Mouse (Mus musculus) brain, embryonic 14.5 days (tissue): Measurements from ENCODE around the gene Mpp2. TPM values are rescaled to one million over a fixed set of nuclear protein-coding genes. Genes with fewer than 3 reads are reported as not detected.
A peak's percentile ranks its signal among the peaks of the same experiment; 100 is the strongest.

Experiments used
- DNase-seq: peaks from one replicate; pipeline ENCODE4 v3.0.0-alpha.2; 2011; ENCODE audit warnings: low read depth
- CTCF ChIP-seq: fragments of 200-500 bp; IDR thresholded peaks from 2 replicates; pipeline ENCODE4 v1.5.1; 2012; ENCODE audit warnings: inconsistent platforms, mild to moderate bottlenecking, moderate library complexity, borderline replicate concordance; ENCODE audit not compliant: insufficient read depth, insufficient read length; ENCODE audit errors: extremely low read depth
- POLR2A ChIP-seq: fragments of 200-500 bp; IDR thresholded peaks from 2 replicates; pipeline ENCODE4 v1.6.1; 2012; ENCODE audit warnings: mild to moderate bottlenecking, inconsistent platforms, borderline replicate concordance; ENCODE audit not compliant: poor library complexity, insufficient read depth, insufficient read length, severe bottlenecking; ENCODE audit errors: extremely low read depth
- polyA plus RNA-seq: library from polyadenylated mRNA; depleted of rRNA; stranded (reverse); fragments of >200 nt; gene quantifications from 2 replicates; pipeline ENCODE4 v1.2.3, GENCODE M21; 2012

Mpp2 gene
- polyA plus RNA-seq, 1 experiment: 49.9 TPM

GRCm38 (mm10) chr11:102033055-102033591 is 55.2 kb downstream of the Mpp2 start:
- no peak for DNase-seq
- TF ChIP-seq POLR2A (no peak), CTCF (no peak)

DNA sequence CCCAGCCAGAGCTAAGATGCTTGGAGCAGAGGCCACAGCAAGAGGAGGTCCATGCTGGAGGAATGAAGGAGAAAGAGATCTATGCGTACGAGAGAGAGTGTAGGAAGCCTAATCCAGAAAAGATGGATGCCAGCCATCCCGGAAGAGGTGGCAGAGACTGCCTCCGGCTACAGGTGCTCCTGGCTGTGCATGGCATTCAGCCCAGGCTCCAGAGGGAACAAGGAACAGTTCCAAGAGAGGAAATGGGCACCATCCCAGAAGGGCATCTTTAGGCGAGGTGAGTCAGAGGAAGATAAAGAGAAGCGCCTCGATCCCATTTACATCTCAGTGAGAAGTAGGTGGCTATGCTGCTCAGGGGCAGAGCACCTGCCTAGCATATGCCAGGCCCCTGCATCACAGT is 57.2 kb downstream of the Mpp2 start:
- TF ChIP-seq CTCF (no peak), POLR2A (no peak)
- DNase-seq: peak; percentile 65

DNA sequence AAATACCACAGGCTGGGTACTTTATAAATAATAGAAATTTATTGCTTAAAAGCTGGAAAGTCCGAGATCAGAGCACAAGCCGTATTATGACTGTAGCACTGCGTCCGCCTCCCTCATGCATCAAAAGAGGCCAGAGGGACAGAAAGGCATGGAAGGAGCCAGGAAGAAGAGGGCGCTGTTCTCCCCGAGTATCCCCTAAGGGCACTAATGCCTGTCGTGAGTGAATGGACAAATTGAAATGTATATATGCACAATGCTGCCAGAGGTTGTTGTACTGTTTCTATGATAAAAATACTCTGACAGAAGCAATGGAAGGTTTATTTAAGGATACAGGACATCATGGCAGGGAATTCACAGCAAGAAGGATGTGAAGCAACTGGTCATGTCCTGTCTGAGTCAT is 58.3 kb downstream of the Mpp2 start:
- TF ChIP-seq POLR2A (no peak), CTCF (peak; percentile 7; the same call in 1 of the 2 replicates)
- DNase-seq: no peak

GRCm38 (mm10) chr11:102029304-102029703 is 59.0 kb downstream of the Mpp2 start:
- DNase-seq: no peak
- TF ChIP-seq CTCF (no peak), POLR2A (no peak)

DNA sequence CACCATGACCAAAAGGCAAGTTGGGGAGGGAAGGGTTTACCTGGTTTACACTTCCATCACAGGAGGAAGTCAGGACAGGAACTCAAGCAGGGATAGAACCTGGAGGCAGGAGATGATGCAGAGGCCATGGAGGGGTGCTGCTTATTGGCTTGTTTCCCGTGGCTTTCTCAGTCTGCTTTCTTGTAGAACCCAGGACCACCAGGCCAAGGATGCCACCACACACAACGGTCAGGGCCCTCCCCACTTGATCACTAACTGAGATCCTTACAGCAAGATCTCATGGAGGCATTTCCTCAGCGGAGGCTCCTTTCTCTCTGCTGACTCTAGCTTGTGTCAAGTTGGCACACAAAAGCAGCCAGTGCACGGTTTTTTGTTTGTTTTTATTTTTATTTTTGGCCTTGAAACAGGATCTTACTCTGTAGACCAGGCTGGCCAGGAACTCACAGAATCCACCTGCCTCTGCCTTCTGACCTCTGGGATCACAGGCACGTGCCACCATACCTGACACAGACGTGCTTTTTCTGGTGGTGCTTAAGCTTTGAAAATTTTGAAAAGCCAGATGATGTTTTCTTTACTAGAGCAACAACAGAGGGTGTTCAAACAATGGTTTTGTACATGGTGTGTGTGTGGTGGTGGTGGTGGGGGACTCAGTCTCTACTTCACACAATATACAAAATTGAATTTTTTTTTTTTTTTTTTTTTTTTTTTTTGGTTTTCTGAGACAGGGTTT is 60.1 kb downstream of the Mpp2 start, which contains the start of gene Mpp3:
Gene Mpp3, minus strand, starts transcription at position 375 of the 730 bp plus-strand sequence.
- DNase-seq: no peak
- TF ChIP-seq CTCF (no peak), POLR2A (no peak)

- TF ChIP-seq POLR2A (no peak; the same call in 1 of the 2 replicates), CTCF (0 out of 2 replicates have a peak, but pooled peaks have one; percentile 8)
- peak; percentile 79 for DNase-seq
These were observed 60.8 kb downstream of the Mpp2 start for GRCm38 (mm10) chr11:102027361-102028017.

DNA sequence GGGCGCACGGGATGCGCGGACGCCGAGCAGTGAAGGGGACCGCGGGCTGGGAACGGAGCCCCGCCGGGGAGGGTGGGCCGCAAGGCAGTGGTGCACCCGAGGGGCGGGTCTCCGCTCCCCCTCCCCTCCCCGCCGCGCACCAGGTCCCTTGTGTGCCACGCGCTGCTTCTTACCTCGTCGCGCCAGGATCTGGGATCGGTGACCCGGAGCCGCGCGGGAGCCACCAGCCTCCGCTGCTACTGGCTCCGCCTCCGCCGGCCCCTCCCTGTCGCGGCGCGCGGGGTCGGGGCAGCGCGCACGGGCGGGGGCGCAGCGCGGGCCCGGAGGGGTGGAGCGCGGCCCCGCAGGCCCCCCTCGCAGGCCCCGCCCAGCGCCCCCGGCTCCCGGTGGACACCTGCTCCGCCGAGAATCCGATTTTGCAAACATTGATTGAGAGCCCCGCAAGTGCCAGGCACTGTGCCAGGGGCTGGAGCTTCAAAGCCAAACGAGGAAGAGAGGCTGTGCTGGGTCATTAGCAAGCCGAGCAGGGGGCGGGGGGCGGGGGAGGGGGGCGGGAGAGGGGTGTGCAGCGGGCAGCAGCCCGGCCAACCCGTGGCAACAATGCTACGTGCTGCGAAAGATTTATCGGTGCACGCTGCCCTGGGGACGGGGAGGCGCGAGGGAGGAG is 61.5 kb downstream of the Mpp2 start:
- TF ChIP-seq CTCF (no peak), POLR2A (peak; percentile 40; the same call in 1 of the 2 replicates)

GRCm38 (mm10) chr11:102025991-102026660 is 62.2 kb downstream of the Mpp2 start:
- TF ChIP-seq CTCF: no peak
- TF ChIP-seq POLR2A: no peak
- DNase-seq: peak; percentile 66

More for the DNA sequence above, 61.5 kb downstream of the Mpp2 start:
- DNase-seq: peak; percentile 97

DNA sequence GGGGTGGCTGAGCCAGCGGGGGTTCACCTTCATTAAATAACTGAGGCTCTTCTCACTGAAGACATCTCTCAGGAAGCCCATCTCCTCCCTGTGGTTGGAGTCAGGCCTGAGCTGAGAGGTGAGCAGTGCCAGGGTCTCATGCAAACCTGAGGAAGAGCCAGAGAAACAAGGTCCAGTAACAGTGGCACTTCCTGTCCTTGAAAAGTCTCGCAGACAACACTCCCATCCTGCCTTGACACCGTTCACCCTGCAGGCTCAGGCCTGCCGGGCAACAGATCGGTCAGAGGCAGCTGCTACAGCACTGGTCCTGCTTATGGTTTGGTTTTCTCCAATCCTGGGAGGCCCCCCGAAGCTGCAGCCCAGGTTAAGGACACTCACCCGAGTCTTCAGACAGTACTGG is 63.0 kb downstream of the Mpp2 start:
- TF ChIP-seq POLR2A (no peak), CTCF (no peak)
- DNase-seq: no peak

DNA sequence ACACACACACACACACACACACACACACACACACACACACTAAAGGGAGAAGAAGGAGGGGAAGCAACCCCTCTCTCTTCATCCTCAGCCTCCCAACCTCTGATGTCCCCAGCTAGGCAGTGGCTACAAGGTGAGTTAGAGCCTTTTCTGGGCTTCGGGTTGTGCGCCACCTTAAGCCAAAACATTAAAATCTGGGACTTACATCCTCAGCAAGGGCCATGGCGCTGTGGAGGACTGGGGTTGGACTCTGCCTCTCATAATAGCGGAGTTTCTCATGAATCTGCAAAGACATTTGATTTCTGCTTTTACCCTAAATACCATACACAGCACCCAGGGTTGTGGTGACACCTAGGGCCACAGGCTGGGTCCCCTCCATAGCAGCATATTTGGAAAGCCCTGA is 63.4 kb downstream of the Mpp2 start:
- TF ChIP-seq POLR2A (no peak), CTCF (no peak)
- no peak for DNase-seq

- DNase-seq: no peak
- TF ChIP-seq CTCF: no peak
- no peak for TF ChIP-seq POLR2A
These were observed 64.1 kb downstream of the Mpp2 start for GRCm38 (mm10) chr11:102024084-102024758.

- no peak for DNase-seq
- TF ChIP-seq CTCF: no peak
- no peak for TF ChIP-seq POLR2A
These were observed 64.9 kb downstream of the Mpp2 start for GRCm38 (mm10) chr11:102023406-102023805.
